Mouse (Mus musculus) neutrophil, adult 5-6 weeks (primary cell): ENCODE measurements around the gene Gtf3c4. TPM values are rescaled to one million over a fixed set of nuclear protein-coding genes. Genes with fewer than 3 reads are reported as not detected.

Experiments
- ATAC-seq: fragments of 151-379, 151-347 bp; 2 replicates; pipeline ENCODE4 v1.8.0; 2017; ENCODE audit warnings: mild to moderate bottlenecking, moderate TSS enrichment; ENCODE audit not compliant: insufficient number of reproducible peaks, poor library complexity, low FRiP score, severe bottlenecking; ENCODE audit errors: extremely low read depth
- total RNA-seq: library from RNA; stranded (forward); fragments of 200-1000 nt; gene quantifications from 2 replicates; pipeline ENCODE4 v1.2.3, GENCODE M21; 2017

Gene Gtf3c4
- total RNA-seq, 1 experiment from 2014 or later = 8.7 TPM

- ATAC-seq = no peak
Observed at GRCm38 (mm10) chr2:28810260-28811013, 29.7 kb downstream of the Gtf3c4 start.

- ATAC-seq = no peak
Observed at GRCm38 (mm10) chr2:28808841-28809240, 31.3 kb downstream of the Gtf3c4 start.

- ATAC-seq = no peak
Observed at GRCm38 (mm10) chr2:28803406-28803805, 36.8 kb downstream of the Gtf3c4 start.

GRCm38 (mm10) chr2:28799575-28799974 lies 40.6 kb downstream of the Gtf3c4 start:
- ATAC-seq = no peak

GRCm38 (mm10) chr2:28798390-28798789 lies 41.8 kb downstream of the Gtf3c4 start:
- no peak for ATAC-seq

- ATAC-seq = no peak
Observed at GRCm38 (mm10) chr2:28797490-28798106, 42.6 kb downstream of the Gtf3c4 start.

GRCm38 (mm10) chr2:28796298-28796697 lies 43.9 kb downstream of the Gtf3c4 start:
- ATAC-seq = no peak

GRCm38 (mm10) chr2:28794623-28795022 lies 45.5 kb downstream of the Gtf3c4 start:
- no peak for ATAC-seq

- ATAC-seq = no peak
Observed at GRCm38 (mm10) chr2:28792931-28793610, 47.1 kb downstream of the Gtf3c4 start.

GRCm38 (mm10) chr2:28787067-28787619 lies 53.0 kb downstream of the Gtf3c4 start:
- ATAC-seq = no peak

- ATAC-seq = no peak
Observed at GRCm38 (mm10) chr2:28786355-28787066, 53.6 kb downstream of the Gtf3c4 start.

GRCm38 (mm10) chr2:28781310-28781709 lies 58.9 kb downstream of the Gtf3c4 start:
- no peak for ATAC-seq

- no peak for ATAC-seq
Observed at GRCm38 (mm10) chr2:28780001-28780782, 60.0 kb downstream of the Gtf3c4 start.

GRCm38 (mm10) chr2:28776728-28777127 lies 63.4 kb downstream of the Gtf3c4 start:
- no peak for ATAC-seq

- no peak for ATAC-seq
Observed at GRCm38 (mm10) chr2:28774073-28774472, 66.1 kb downstream of the Gtf3c4 start.
